Mouse (Mus musculus) cerebellum, adult 8-10 months (tissue): ENCODE measurements around the gene Ncor1.
"Not testable (repeated sequence)": the region's sequence is repeated elsewhere in the genome, so short reads cannot be mapped to it uniquely, and the experiment has no call there.

Experiments used
- DNase-seq: peaks from one replicate; pipeline ENCODE4 v3.0.0; 2022

Ncor1 gene

GRCm38 (mm10) chr11:62458276-62458724, at the start of gene Ncor1, which contains the start of gene Pigl:
Gene Ncor1, minus strand, starts transcription at chr11:62458541.
Gene Pigl, plus strand, starts transcription at chr11:62458460.
- DNase-seq: peak; percentile 81

GRCm38 (mm10) chr11:62507683-62508082, 49.3 kb upstream of the Ncor1 start:
- no peak for DNase-seq

- no peak for DNase-seq
These were observed 42.2 kb upstream of the Ncor1 start for GRCm38 (mm10) chr11:62500529-62500928.

GRCm38 (mm10) chr11:62498802-62499201, 40.5 kb upstream of the Ncor1 start:
- DNase-seq: no peak

- DNase-seq: no peak
These were observed 38.8 kb upstream of the Ncor1 start for GRCm38 (mm10) chr11:62497181-62497580.

GRCm38 (mm10) chr11:62496151-62496715, 37.9 kb upstream of the Ncor1 start:
- peak; percentile 19 for DNase-seq

GRCm38 (mm10) chr11:62495276-62495801, 37.0 kb upstream of the Ncor1 start:
- no peak for DNase-seq

- DNase-seq: no peak
These were observed 36.5 kb upstream of the Ncor1 start for GRCm38 (mm10) chr11:62494754-62495275.

- no peak for DNase-seq
These were observed 35.4 kb upstream of the Ncor1 start for GRCm38 (mm10) chr11:62493701-62494100.

GRCm38 (mm10) chr11:62487540-62488350, 29.4 kb upstream of the Ncor1 start:
- no peak for DNase-seq

- no peak for DNase-seq
These were observed 28.6 kb upstream of the Ncor1 start for GRCm38 (mm10) chr11:62486949-62487348.

GRCm38 (mm10) chr11:62479581-62479980, 21.2 kb upstream of the Ncor1 start:
- no peak for DNase-seq

GRCm38 (mm10) chr11:62478931-62479330, 20.6 kb upstream of the Ncor1 start:
- no peak for DNase-seq

GRCm38 (mm10) chr11:62476156-62476555, 17.8 kb upstream of the Ncor1 start:
- DNase-seq: no peak

GRCm38 (mm10) chr11:62473516-62473915, 15.2 kb upstream of the Ncor1 start:
- DNase-seq: no peak

- DNase-seq: no peak
These were observed 12.1 kb upstream of the Ncor1 start for GRCm38 (mm10) chr11:62470451-62470850.

GRCm38 (mm10) chr11:62467289-62467688, 8.9 kb upstream of the Ncor1 start:
- DNase-seq: not testable (repeated sequence)

GRCm38 (mm10) chr11:62466546-62466945, 8.2 kb upstream of the Ncor1 start:
- no peak for DNase-seq

- no peak for DNase-seq
These were observed 7.5 kb upstream of the Ncor1 start for GRCm38 (mm10) chr11:62465849-62466248.

- no peak for DNase-seq
These were observed 6.4 kb upstream of the Ncor1 start for GRCm38 (mm10) chr11:62464696-62465095.

GRCm38 (mm10) chr11:62463225-62463915, 5.0 kb upstream of the Ncor1 start:
- DNase-seq: no peak

GRCm38 (mm10) chr11:62462529-62462928, 4.2 kb upstream of the Ncor1 start:
- not testable (repeated sequence) for DNase-seq

- DNase-seq: no peak
These were observed 439 bp upstream of the Ncor1 start for GRCm38 (mm10) chr11:62458780-62459179.
